ENCODE assay signal across 9 mouse cellular contexts in genomic region chr3:62458284-62459013, GRCm38 (mm10). TPM values are rescaled to one million over a fixed set of nuclear protein-coding genes. Genes with fewer than 3 reads are reported as not detected.
A peak's percentile ranks its signal among the peaks of the same experiment; 100 is the strongest.
DNase-seq lines count a peak whose midpoint lies in the region; ATAC-seq and TF ChIP-seq lines count a peak whose summit lies in the region.
"Had no signal": no experiment of that assay in that cellular context is flagged by ENCODE, and none has a peak within 500 bp of the region (broad histone marks: within the 10 kb centered on the region; RNA-seq: fewer than 3 reads in every experiment).

No protein-coding gene starts in this region.

- H3K9me3 ChIP-seq in ES-E14 (ENCODE audit: control insufficient read depth, insufficient read depth, low read depth, low read length) = no peaks in the 10 kb centered on the region
- no peaks in the 10 kb centered on the region for H3K9me3 ChIP-seq in forebrain, embryonic 12.5 days
- H3K9me3 ChIP-seq in lung, embryonic 14.5 days (ENCODE audit: low read depth, low read length) = no peaks in the 10 kb centered on the region
- H3K9me3 ChIP-seq: heart, embryonic 13.5 days had no signal

- no peak overlapping the region for H3K9ac ChIP-seq in ES-E14 (ENCODE audit: insufficient read depth, low read depth, low read length, poor library complexity, severe bottlenecking)
- H3K9ac ChIP-seq in forebrain, embryonic 12.5 days = no peak overlapping the region
- no peak overlapping the region for H3K9ac ChIP-seq in lung, embryonic 14.5 days
- H3K9ac ChIP-seq: heart, embryonic 13.5 days had no signal

- in situ Hi-C loops in ES-E14 (cut with MboI; ENCODE audit: low sequenced_read_pairs in 2 of 2, unreplicated experiment in 2 of 2) = loop anchor here in 1 of 2 experiments (10.0 kb wide), 1 partner anchor 234 kb away; no protein-coding TSS in a partner anchor

- no peak overlapping the region for H3K4me2 ChIP-seq in forebrain, embryonic 12.5 days
- H3K4me2 ChIP-seq in lung, embryonic 14.5 days = no peak overlapping the region
- H3K4me2 ChIP-seq: heart, embryonic 13.5 days had no signal

- peak; percentile 72 for ATAC-seq in forebrain, embryonic 12.5 days (ENCODE audit: low FRiP score)
- peak; percentile 87 for ATAC-seq in lung, embryonic 14.5 days (ENCODE audit: insufficient read depth)

- WGBS in forebrain, embryonic 12.5 days = 43% methylated on average over 6 of the region's 6 CpGs
- WGBS in large intestine, adult 2 months = 19% methylated on average over 6 of the region's 6 CpGs
- whole genome bisulfite sequencing in lung, embryonic 14.5 days = 45% methylated on average over 6 of the region's 6 CpGs

- no peaks in the 10 kb centered on the region for H3K27me3 ChIP-seq in forebrain, embryonic 12.5 days
- H3K27me3 ChIP-seq in lung, embryonic 14.5 days (ENCODE audit: insufficient read depth, low read length) = no peaks in the 10 kb centered on the region
- H3K27me3 ChIP-seq: heart, embryonic 13.5 days had no signal

- peaks cover 3% of the 10 kb centered on the region; the same call in 1 of the 2 replicates for H3K36me3 ChIP-seq in ES-E14 (ENCODE audit: control insufficient read depth, insufficient read depth, low read length, poor library complexity, severe bottlenecking)
- H3K36me3 ChIP-seq in forebrain, embryonic 12.5 days (replicated peaks) = peaks cover 29% of the 10 kb centered on the region
- H3K36me3 ChIP-seq in lung, embryonic 14.5 days (ENCODE audit: insufficient read depth) = peaks cover 50% of the 10 kb centered on the region

- H3K27ac ChIP-seq in ES-E14 (ENCODE audit: insufficient read depth, low read depth, low read length, poor library complexity, severe bottlenecking) = no peak overlapping the region
- no peak overlapping the region for H3K27ac ChIP-seq in forebrain, embryonic 12.5 days
- no peak overlapping the region for H3K27ac ChIP-seq in lung, embryonic 14.5 days (ENCODE audit: low read depth)
- H3K27ac ChIP-seq: heart, embryonic 13.5 days had no signal

- no peak for TF ChIP-seq POLR2A in brain, embryonic 14.5 days (IDR thresholded peaks at IDR 0.05; ENCODE audit: borderline replicate concordance, extremely low read depth, insufficient read depth, insufficient read length, poor library complexity, severe bottlenecking)

- H3K4me1 ChIP-seq in ES-E14 (ENCODE audit: control insufficient read depth in 2 of 2, insufficient read depth in 2 of 2, low read length in 2 of 2, poor library complexity in 1 of 2) = no peaks in the 10 kb centered on the region; a peak in 1 of 4 replicates
- peaks cover 18% of the 10 kb centered on the region for H3K4me1 ChIP-seq in forebrain, embryonic 12.5 days
- no peaks in the 10 kb centered on the region for H3K4me1 ChIP-seq in lung, embryonic 14.5 days (ENCODE audit: insufficient read depth)

- TF ChIP-seq CTCF in brain, embryonic 14.5 days (IDR thresholded peaks at IDR 0.05; ENCODE audit: borderline replicate concordance, extremely low read depth, insufficient read depth, insufficient read length) = peak; percentile 84
- TF ChIP-seq CTCF in lung, embryonic 14.5 days (IDR thresholded peaks at IDR 0.05; ENCODE audit: low read depth) = peak; percentile 82

- DNase-seq in ES-E14 (ENCODE audit: low read depth, low spot score) = peak; percentile 35
- peak; percentile 79 for DNase-seq in brain, embryonic 14.5 days (ENCODE audit: low read depth)
- DNase-seq in heart, postnatal 4 days = peak; percentile 78
- peak; percentile 44 for DNase-seq in large intestine, adult 2 months (ENCODE audit: low read depth, low spot score)
- DNase-seq in lung, embryonic 14.5 days = peak; percentile 85
- peak; percentile 53 for DNase-seq in ovary, postnatal 36 days (ENCODE audit: low spot score)
- DNase-seq in urinary bladder, postnatal 25 days (ENCODE audit: low spot score) = peak; percentile 61

- H3K4me3 ChIP-seq in ES-E14 (ENCODE audit: insufficient read depth in 1 of 2, low read depth in 1 of 2, low read length in 2 of 2, poor library complexity in 1 of 2, severe bottlenecking in 1 of 2) = no peak overlapping the region
- H3K4me3 ChIP-seq in forebrain, embryonic 12.5 days (replicated peaks) = no peak overlapping the region
- H3K4me3 ChIP-seq in lung, embryonic 14.5 days (ENCODE audit: low read depth, low read length) = no peak overlapping the region
- H3K4me3 ChIP-seq: heart, embryonic 13.5 days had no signal

TF ChIP-seq in ES-E14, 5 proteins besides CTCF, POLR2A, EP300 and RAD21:
- TF ChIP-seq ZC3H11A (IDR thresholded peaks at IDR 0.05; ENCODE audit: borderline replicate concordance, low read depth, low read length) (peak; percentile 24; the same call in 1 of the 2 replicates), MAFK (IDR thresholded peaks at IDR 0.05; ENCODE audit: insufficient read depth, low read depth, low read length) (no peak), HCFC1 (IDR thresholded peaks at IDR 0.05; ENCODE audit: borderline replicate concordance, insufficient read depth, low read length) (no peak), ZNF384 (IDR thresholded peaks at IDR 0.05; ENCODE audit: low read depth, low read length) (no peak), CHD2 (IDR thresholded peaks at IDR 0.05; ENCODE audit: low read depth, low read length) (no peak)

RNA-seq across cellular contexts. Expression of gene Dhx36, which starts 48.4 kb away (rescaled TPM):
- 31.7 and 37.8 TPM in 2 replicates for total RNA-seq in ES-E14 (2012; rRNA removed)
- polyA plus RNA-seq in brain, embryonic 14.5 days (2012; rRNA removed) = 57.3 and 58.6 TPM in 2 replicates
- 56.0 and 57.9 TPM in 2 replicates for polyA plus RNA-seq in forebrain, embryonic 12.5 days (2016; fragmentation: Nextera tagmentation; extraction: Ambion mirVana)
- 10 to 100 TPM; 29.1 to 30.4 TPM for total RNA-seq in heart, postnatal 4 days (2021)
- polyA plus RNA-seq in large intestine, adult 2 months (2012; rRNA removed) = 3.0 and 4.0 TPM in 2 replicates
- 38.6 and 39.8 TPM in 2 replicates for polyA plus RNA-seq in lung, embryonic 14.5 days (2014; fragmentation: Nextera tagmentation; extraction: Ambion mirVana)

Comparison
In these comparisons a context has a peak if more than half of its experiments do, and no peak if none do; other contexts are left out.
1. DNase-seq: peak in every context shown above with its lines; median percentile 85 in lung, embryonic 14.5 days; 79 in brain, embryonic 14.5 days; 78 in heart, postnatal 4 days; 61 in urinary bladder, postnatal 25 days; 53 in ovary, postnatal 36 days; 44 in large intestine, adult 2 months; 35 in ES-E14.